Mouse (Mus musculus) right cerebral cortex, postnatal 25 days (tissue): ENCODE measurements at regions not wholly inside any gene's neighbourhood (a gene's known extent, or its start where the extent isn't known, plus 50 kb on each side); places are given as distances from the start of the nearest gene placed in this dataset.

Experiments
- DNase-seq: peaks from one replicate; pipeline ENCODE4 v3.0.0; 2022

GRCm38 (mm10) chr19:14347026-14347425 lies 250.8 kb downstream of the Tle4 start:
- no peak for DNase-seq

- no peak for DNase-seq
These were observed 250.4 kb downstream of the Tle4 start for GRCm38 (mm10) chr19:14347429-14347828.

GRCm38 (mm10) chr19:14349753-14350152 lies 248.1 kb downstream of the Tle4 start:
- DNase-seq: no peak

GRCm38 (mm10) chr19:14351728-14352340 lies 246.0 kb downstream of the Tle4 start:
- no peak for DNase-seq

- no peak for DNase-seq
These were observed 245.3 kb downstream of the Tle4 start for GRCm38 (mm10) chr19:14352551-14352950.

GRCm38 (mm10) chr19:14353151-14353550 lies 244.7 kb downstream of the Tle4 start:
- DNase-seq: no peak

GRCm38 (mm10) chr19:14355128-14355527 lies 242.7 kb downstream of the Tle4 start:
- no peak for DNase-seq

GRCm38 (mm10) chr19:14355946-14356345 lies 241.9 kb downstream of the Tle4 start:
- DNase-seq: no peak

- DNase-seq: no peak
These were observed 237.2 kb downstream of the Tle4 start for GRCm38 (mm10) chr19:14360611-14361010.

- DNase-seq: no peak
These were observed 228.7 kb downstream of the Tle4 start for GRCm38 (mm10) chr19:14369098-14369604.

- DNase-seq: no peak
These were observed 226.5 kb downstream of the Tle4 start for GRCm38 (mm10) chr19:14371360-14371759.

GRCm38 (mm10) chr19:14373996-14374395 lies 223.9 kb downstream of the Tle4 start:
- DNase-seq: no peak

GRCm38 (mm10) chr19:14380898-14381297 lies 217.0 kb downstream of the Tle4 start:
- no peak for DNase-seq

- no peak for DNase-seq
These were observed 210.1 kb downstream of the Tle4 start for GRCm38 (mm10) chr19:14387796-14388195.

- no peak for DNase-seq
These were observed 209.3 kb downstream of the Tle4 start for GRCm38 (mm10) chr19:14388539-14388938.

- DNase-seq: no peak
These were observed 207.7 kb downstream of the Tle4 start for GRCm38 (mm10) chr19:14389881-14390837.

- DNase-seq: no peak
These were observed 206.9 kb downstream of the Tle4 start for GRCm38 (mm10) chr19:14390914-14391313.
